Comparison of ENCODE assay signal across 23 mouse cellular contexts in genomic region chr11:52404209-52404608, GRCm38 (mm10). TPM values are rescaled to one million over a fixed set of nuclear protein-coding genes. Genes with fewer than 3 reads are reported as not detected.
A peak's percentile ranks its signal among the peaks of the same experiment; 100 is the strongest.
DNase-seq lines count a peak whose midpoint lies in the region; ATAC-seq and TF ChIP-seq lines count a peak whose summit lies in the region.
"Had no signal": no experiment of that assay in that cellular context is flagged by ENCODE, and none has a peak within 500 bp of the region (broad histone marks: within the 10 kb centered on the region; RNA-seq: fewer than 3 reads in every experiment).

No protein-coding gene starts in this region.

- peaks cover 10% of the 10 kb centered on the region; the same call in 1 of the 2 replicates for H3K4me1 ChIP-seq in kidney, adult 2 months (ENCODE audit: control insufficient read depth, insufficient read depth, low read length)
- H3K4me1 ChIP-seq in kidney, embryonic 16.5 days (ENCODE audit: insufficient read depth, low read length): peaks cover 25% of the 10 kb centered on the region
- no peaks in the 10 kb centered on the region for H3K4me1 ChIP-seq in forebrain, embryonic 14.5 days (ENCODE audit: control insufficient read depth, insufficient read depth, low read length)
- H3K4me1 ChIP-seq: forebrain, embryonic 15.5 days had no signal

- H3K36me3 ChIP-seq in kidney, adult 2 months (ENCODE audit: control insufficient read depth, insufficient read depth, low read length): peaks cover 1% of the 10 kb centered on the region; the same call in 1 of the 2 replicates
- H3K36me3 ChIP-seq in kidney, embryonic 16.5 days (ENCODE audit: insufficient read depth, low read length): peaks cover 49% of the 10 kb centered on the region
- peaks cover 61% of the 10 kb centered on the region for H3K36me3 ChIP-seq in forebrain, embryonic 14.5 days (ENCODE audit: control insufficient read depth, insufficient read depth, low read length)

- peak; percentile 80 for DNase-seq in kidney, adult 2 months
- no peak for DNase-seq in kidney, adult 18-20 months
- peak; percentile 75 for DNase-seq in kidney, adult 9 months
- no peak for DNase-seq in kidney, postnatal 4 days
- peak; percentile 48 to 59 for DNase-seq in kidney, postnatal 25 days
- DNase-seq in forebrain, embryonic 14.5 days (ENCODE audit: low spot score): no peak
- DNase-seq: adrenal gland, adult 2 months; adrenal gland, postnatal 10 days; adrenal gland, postnatal 25 days; cerebellum, adult 11 months; cerebellum, adult 18-20 months; cerebellum, adult 8-10 months; cerebellum, adult 9-11 months; cerebellum, postnatal 14 days; cerebellum, postnatal 36 days; embryo, embryonic 11 days had no signal

- no peak for TF ChIP-seq CTCF in kidney, adult 2 months (conservative IDR thresholded peaks at IDR 0.05; ENCODE audit: insufficient read depth, insufficient read length, low read depth, low read length)

- no peak for TF ChIP-seq POLR2A in kidney, adult 2 months (IDR thresholded peaks at IDR 0.05; ENCODE audit: low read depth, low read length)

- peak overlapping the region; percentile 74; the same call in 1 of the 2 replicates for H3K27ac ChIP-seq in kidney, adult 2 months (ENCODE audit: insufficient read depth, low read depth, low read length)
- no peak overlapping the region for H3K27ac ChIP-seq in kidney, embryonic 16.5 days (ENCODE audit: low read length)
- H3K27ac ChIP-seq in forebrain, embryonic 14.5 days (ENCODE audit: low read depth, low read length): no peak overlapping the region
- H3K27ac ChIP-seq: embryonic facial prominence, embryonic 13.5 days; embryonic facial prominence, embryonic 15.5 days; forebrain, embryonic 10.5 days; forebrain, embryonic 12.5 days; forebrain, embryonic 15.5 days had no signal

- ATAC-seq in kidney, embryonic 16.5 days (ENCODE audit: low FRiP score, low TSS enrichment): no peak
- ATAC-seq in forebrain, embryonic 14.5 days: no peak
- ATAC-seq: forebrain, embryonic 15.5 days had no signal

- H3K4me3 ChIP-seq in kidney, adult 2 months (ENCODE audit: insufficient read depth, low read depth, low read length): no peak overlapping the region
- no peak overlapping the region for H3K4me3 ChIP-seq in kidney, embryonic 16.5 days (ENCODE audit: low read length)
- H3K4me3 ChIP-seq in forebrain, embryonic 14.5 days (ENCODE audit: low read depth, low read length): no peak overlapping the region
- H3K4me3 ChIP-seq: embryonic facial prominence, embryonic 13.5 days; embryonic facial prominence, embryonic 15.5 days; erythroblast, embryonic 14.5 days; forebrain, embryonic 10.5 days; forebrain, embryonic 12.5 days; forebrain, embryonic 15.5 days had no signal

- H3K4me2 ChIP-seq in kidney, embryonic 16.5 days (replicated peaks; ENCODE audit: low read depth, low read length): no peak overlapping the region
- no peak overlapping the region for H3K4me2 ChIP-seq in forebrain, embryonic 14.5 days (ENCODE audit: low read length)
- H3K4me2 ChIP-seq: embryonic facial prominence, embryonic 13.5 days; embryonic facial prominence, embryonic 15.5 days; forebrain, embryonic 12.5 days; forebrain, embryonic 15.5 days had no signal

- 53% methylated on average over 5 of the region's 5 CpGs for WGBS in kidney, adult 2 months
- 84% methylated on average over 5 of the region's 5 CpGs for WGBS in kidney, embryonic 16.5 days
- 97% methylated on average over 5 of the region's 5 CpGs for WGBS in forebrain, embryonic 14.5 days

- no peak overlapping the region for H3K9ac ChIP-seq in kidney, embryonic 16.5 days (replicated peaks; ENCODE audit: low read length)
- H3K9ac ChIP-seq in forebrain, embryonic 14.5 days (ENCODE audit: low read length): no peak overlapping the region
- H3K9ac ChIP-seq: embryonic facial prominence, embryonic 13.5 days; embryonic facial prominence, embryonic 15.5 days; forebrain, embryonic 12.5 days; forebrain, embryonic 15.5 days had no signal

- H3K27me3 ChIP-seq in kidney, adult 2 months (replicated peaks; ENCODE audit: control insufficient read depth, insufficient read depth, low read length): no peaks in the 10 kb centered on the region
- H3K27me3 ChIP-seq in kidney, embryonic 16.5 days (ENCODE audit: insufficient read depth, low read length): no peaks in the 10 kb centered on the region
- H3K27me3 ChIP-seq in forebrain, embryonic 14.5 days (replicated peaks; ENCODE audit: control insufficient read depth, insufficient read depth, low read length): no peaks in the 10 kb centered on the region
- H3K27me3 ChIP-seq: embryonic facial prominence, embryonic 13.5 days; embryonic facial prominence, embryonic 15.5 days; forebrain, embryonic 12.5 days; forebrain, embryonic 15.5 days had no signal

- no peaks in the 10 kb centered on the region for H3K9me3 ChIP-seq in kidney, embryonic 16.5 days (ENCODE audit: low read length)
- H3K9me3 ChIP-seq in forebrain, embryonic 14.5 days (replicated peaks; ENCODE audit: control insufficient read depth, low read length): no peaks in the 10 kb centered on the region
- H3K9me3 ChIP-seq: embryonic facial prominence, embryonic 13.5 days; embryonic facial prominence, embryonic 15.5 days; forebrain, embryonic 10.5 days; forebrain, embryonic 12.5 days; forebrain, embryonic 15.5 days had no signal

RNA-seq across cellular contexts. Expression of gene 9530068E07Rik, which starts 8.0 kb away (rescaled TPM):
- polyA plus RNA-seq in kidney, adult 2 months (2012; rRNA removed): 219 and 245 TPM in 2 replicates
- polyA plus RNA-seq in kidney, embryonic 16.5 days (2015; fragmentation: Nextera tagmentation; extraction: Ambion mirVana): 251 and 263 TPM in 2 replicates
- polyA plus RNA-seq in forebrain, embryonic 14.5 days (2014; fragmentation: Nextera tagmentation; extraction: Ambion mirVana): 124 and 125 TPM in 2 replicates

RNA-seq across cellular contexts. Expression of gene Vdac1, which starts 43.5 kb away (rescaled TPM):
- 259 and 341 TPM in 2 replicates for polyA plus RNA-seq in kidney, adult 2 months (2012; rRNA removed)
- polyA plus RNA-seq in kidney, embryonic 16.5 days (2015; fragmentation: Nextera tagmentation; extraction: Ambion mirVana): 407 and 427 TPM in 2 replicates
- 250 and 280 TPM in 2 replicates for polyA plus RNA-seq in forebrain, embryonic 14.5 days (2014; fragmentation: Nextera tagmentation; extraction: Ambion mirVana)

Comparison
In these comparisons a context has a peak if more than half of its experiments do, and no peak if none do; other contexts are left out.
1. DNase-seq: peak in kidney, adult 2 months (single experiment), kidney, adult 9 months (single experiment) and kidney, postnatal 25 days (2 of 2); none in kidney, adult 18-20 months (single experiment), kidney, postnatal 4 days (0 of 2) and forebrain, embryonic 14.5 days (single experiment).